In genomic region chr10:99356883-99357282, GRCm38 (mm10) we compare ENCODE assay signal across 24 mouse cellular contexts.
DNase-seq lines count a peak whose midpoint lies in the region; ATAC-seq and TF ChIP-seq lines count a peak whose summit lies in the region.
"Had no signal": no experiment of that assay in that cellular context is flagged by ENCODE, and none has a peak within 500 bp of the region (broad histone marks: within the 10 kb centered on the region; RNA-seq: fewer than 3 reads in every experiment).

No protein-coding gene starts in this region.

- H3K79me2 ChIP-seq in liver, adult 2 months (ENCODE audit: control insufficient read depth, insufficient read depth, low read length), result no peaks in the 10 kb centered on the region

- no peak overlapping the region for H3K4me3 ChIP-seq in liver, adult 2 months (ENCODE audit: insufficient read depth, low read depth, low read length)
- H3K4me3 ChIP-seq in liver, embryonic 12.5 days, result no peak overlapping the region
- no peak overlapping the region for H3K4me3 ChIP-seq in cortical plate, adult 2 months (ENCODE audit: insufficient read depth, low read length)
- no peak overlapping the region for H3K4me3 ChIP-seq in forebrain, embryonic 16.5 days (replicated peaks; ENCODE audit: low read length)
- H3K4me3 ChIP-seq: embryonic facial prominence, embryonic 13.5 days; heart, embryonic 10.5 days; hindbrain, embryonic 13.5 days; intestine, embryonic 15.5 days had no signal

- no peaks in the 10 kb centered on the region for H3K27me3 ChIP-seq in liver, adult 2 months (ENCODE audit: control insufficient read depth, insufficient read depth, low read length)
- H3K27me3 ChIP-seq in liver, embryonic 12.5 days (replicated peaks), result no peaks in the 10 kb centered on the region
- H3K27me3 ChIP-seq in forebrain, embryonic 16.5 days (replicated peaks; ENCODE audit: control insufficient read depth, insufficient read depth, low read length), result peaks cover 5% of the 10 kb centered on the region
- H3K27me3 ChIP-seq: CH12.LX; hindbrain, embryonic 13.5 days; intestine, embryonic 15.5 days; Patski had no signal

- H3K36me3 ChIP-seq in liver, adult 2 months (ENCODE audit: control insufficient read depth, insufficient read depth, low read length), result no peaks in the 10 kb centered on the region
- H3K36me3 ChIP-seq in liver, embryonic 12.5 days, result no peaks in the 10 kb centered on the region
- no peaks in the 10 kb centered on the region for H3K36me3 ChIP-seq in forebrain, embryonic 16.5 days (ENCODE audit: control insufficient read depth, insufficient read depth)
- H3K36me3 ChIP-seq: embryonic facial prominence, embryonic 13.5 days; heart, embryonic 10.5 days; hindbrain, embryonic 13.5 days; intestine, embryonic 15.5 days had no signal

- TF ChIP-seq POLR2A in liver, adult 2 months (IDR thresholded peaks at IDR 0.05; ENCODE audit: extremely low read depth, insufficient read depth, low read length), result no peak
- TF ChIP-seq POLR2A in cortical plate, adult 2 months (IDR thresholded peaks at IDR 0.05; ENCODE audit: extremely low read depth, insufficient read depth, low read length), result no peak

- DNase-seq in heart, adult 11 months, result peak; percentile 76
- no peak for DNase-seq in heart, postnatal 25 days (ENCODE audit: low spot score)
- DNase-seq in liver, adult 2 months (ENCODE audit: extremely low read depth, low read depth, low spot score), result no peak
- peak; percentile 81 for DNase-seq in brain, adult 2 months (ENCODE audit: low read depth, low spot score)
- DNase-seq in kidney, postnatal 14 days, result no peak
- DNase-seq: adrenal gland, postnatal 14 days; cerebellum, adult 11 months; cerebellum, adult 8-10 months; cerebellum, postnatal 14 days; gastrocnemius, postnatal 36 days; heart, adult 18-20 months; heart, postnatal 10 days had no signal

- intact Hi-C loops in heart, postnatal 25 days (cut with DNase I), result no loop called here

- 29% methylated on average over 3 of the region's 3 CpGs for WGBS in liver, adult 2 months
- WGBS in liver, embryonic 12.5 days (ENCODE audit: insufficient replicate concordance), result 64% methylated on average over 3 of the region's 3 CpGs
- WGBS in forebrain, embryonic 16.5 days, result 78% methylated on average over 3 of the region's 3 CpGs

- H3K4me1 ChIP-seq in liver, adult 2 months (ENCODE audit: control insufficient read depth, insufficient read depth, low read length), result peaks cover 17% of the 10 kb centered on the region; the same call in 1 of the 2 replicates
- no peaks in the 10 kb centered on the region for H3K4me1 ChIP-seq in liver, embryonic 12.5 days
- no peaks in the 10 kb centered on the region; the same call in 1 of the 2 replicates for H3K4me1 ChIP-seq in cortical plate, adult 2 months (ENCODE audit: control insufficient read depth, insufficient read depth, low read length)
- H3K4me1 ChIP-seq in forebrain, embryonic 16.5 days (replicated peaks; ENCODE audit: control insufficient read depth, insufficient read depth, low read length), result no peaks in the 10 kb centered on the region
- H3K4me1 ChIP-seq: heart, embryonic 10.5 days; hindbrain, embryonic 13.5 days; intestine, embryonic 15.5 days had no signal

- H3K27ac ChIP-seq in liver, adult 2 months (replicated peaks; ENCODE audit: insufficient read depth, low read depth, low read length), result peak overlapping the region; percentile 93
- no peak overlapping the region for H3K27ac ChIP-seq in liver, embryonic 12.5 days
- peak overlapping the region; percentile 50; the same call in 1 of the 2 replicates for H3K27ac ChIP-seq in cortical plate, adult 2 months (ENCODE audit: insufficient read depth, low read length)
- no peak overlapping the region for H3K27ac ChIP-seq in forebrain, embryonic 16.5 days (ENCODE audit: low read length)
- H3K27ac ChIP-seq: embryonic facial prominence, embryonic 13.5 days; heart, embryonic 10.5 days; hindbrain, embryonic 13.5 days; hindbrain, postnatal 0 days; intestine, embryonic 15.5 days had no signal

- no peaks in the 10 kb centered on the region for H3K9me3 ChIP-seq in liver, embryonic 12.5 days (replicated peaks)
- H3K9me3 ChIP-seq in forebrain, embryonic 16.5 days (ENCODE audit: control insufficient read depth, low read length), result no peaks in the 10 kb centered on the region
- H3K9me3 ChIP-seq: embryonic facial prominence, embryonic 13.5 days; heart, embryonic 10.5 days; hindbrain, embryonic 13.5 days; intestine, embryonic 15.5 days had no signal

- H3K9ac ChIP-seq in liver, adult 2 months (ENCODE audit: low read depth, low read length), result peak overlapping the region; percentile 48; the same call in 1 of the 2 replicates
- no peak overlapping the region for H3K9ac ChIP-seq in liver, embryonic 12.5 days
- no peak overlapping the region for H3K9ac ChIP-seq in forebrain, embryonic 16.5 days (replicated peaks; ENCODE audit: low read depth, low read length)
- H3K9ac ChIP-seq: embryonic facial prominence, embryonic 13.5 days; hindbrain, embryonic 13.5 days; intestine, embryonic 15.5 days had no signal

- no peak for ATAC-seq in liver, embryonic 12.5 days
- no peak for ATAC-seq in forebrain, embryonic 16.5 days
- ATAC-seq: activated CD4-positive, CD25-positive, alpha-beta regulatory T cell, adult 4 months; forebrain, embryonic 14.5 days; hindbrain, postnatal 0 days; intestine, embryonic 15.5 days; Patski had no signal

- no peak for TF ChIP-seq CTCF in liver, adult 2 months (IDR thresholded peaks at IDR 0.05; ENCODE audit: low read depth, low read length)
- no peak for TF ChIP-seq CTCF in cortical plate, adult 2 months (IDR thresholded peaks at IDR 0.05; ENCODE audit: extremely low read depth, insufficient read depth, low read length)

- no peak overlapping the region for H3K4me2 ChIP-seq in liver, embryonic 12.5 days
- H3K4me2 ChIP-seq in forebrain, embryonic 16.5 days (ENCODE audit: low read length), result no peak overlapping the region
- H3K4me2 ChIP-seq: embryonic facial prominence, embryonic 13.5 days; hindbrain, embryonic 13.5 days; intestine, embryonic 15.5 days had no signal

Comparison
In these comparisons a context has a peak if more than half of its experiments do, and no peak if none do; other contexts are left out.
1. DNase-seq: peak in heart, adult 11 months (single experiment) and brain, adult 2 months (single experiment); none in heart, postnatal 25 days (single experiment), liver, adult 2 months (single experiment) and kidney, postnatal 14 days (single experiment).
2. H3K27ac ChIP-seq: peak in liver, adult 2 months (single experiment) and cortical plate, adult 2 months (single experiment); none in liver, embryonic 12.5 days (single experiment) and forebrain, embryonic 16.5 days (single experiment).